Comparison of ENCODE assay signal across 8 mouse cellular contexts in the genomic region with DNA sequence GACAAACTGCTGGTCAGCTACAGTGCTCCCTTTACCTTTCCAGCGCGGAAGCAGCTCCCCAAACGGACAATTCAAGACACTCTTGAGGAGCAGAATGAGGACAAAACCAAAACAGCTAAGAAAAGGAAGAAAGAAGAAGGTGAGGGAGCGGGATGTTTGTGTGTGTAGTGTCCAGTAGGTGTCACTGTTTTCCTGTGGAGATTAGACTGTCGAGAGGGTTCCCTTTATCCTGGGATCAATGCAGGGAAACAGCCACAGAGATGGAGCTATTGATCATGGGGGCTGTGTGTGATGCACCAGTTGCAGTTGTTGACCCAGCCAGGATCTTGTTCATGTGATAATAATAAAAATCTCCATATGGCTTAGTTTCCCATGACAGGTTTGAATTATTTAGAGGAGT. TPM values are rescaled to one million over a fixed set of nuclear protein-coding genes. Genes with fewer than 3 reads are reported as not detected.
DNase-seq lines count a peak whose midpoint lies in the region; ATAC-seq lines count a peak whose summit lies in the region.

No protein-coding gene starts in this region.

- peak; percentile 80 for ATAC-seq in granulocyte monocyte progenitor cell, adult 5-6 weeks (replicated peaks; ENCODE audit: poor library complexity, severe bottlenecking)
- peak; percentile 68 for ATAC-seq in megakaryocyte, adult 5-6 weeks (ENCODE audit: poor library complexity, severe bottlenecking)

- peak; percentile 17 for DNase-seq in adrenal gland, postnatal 14 days
- DNase-seq in adrenal gland, adult 8-10 months, result no peak
- peak; percentile 6 for DNase-seq in lung, postnatal 10 days
- DNase-seq in lung, postnatal 25 days (ENCODE audit: low spot score), result no peak
- DNase-seq in spleen, postnatal 10 days (ENCODE audit: low spot score in 2 of 2), result no peak
- DNase-seq in cerebellum, adult 11-12 months, result no peak

RNA-seq across cellular contexts. Expression of a gene that starts 10.1 kb away (rescaled TPM):
- total RNA-seq in adrenal gland, postnatal 14 days (2021), result 7.4 and 10.0 TPM in 2 replicates
- total RNA-seq in adrenal gland, adult 8-10 months (2022), result 10 to 100 TPM; 12.3 to 19.2 (median 14.8) TPM
- 3.4 and 5.8 TPM in 2 replicates for total RNA-seq in granulocyte monocyte progenitor cell, adult 5-6 weeks (2014; fragmentation: Nextera tagmentation)
- 1.9 and 3.8 TPM in 2 replicates for total RNA-seq in granulocyte monocyte progenitor cell, adult 5-6 weeks (2017)
- total RNA-seq in megakaryocyte, adult 5-6 weeks (2015), result 2.1 and 7.9 TPM in 2 replicates
- total RNA-seq in megakaryocyte, adult 5-6 weeks (2017), result 2.2 and 3.7 TPM in 2 replicates

RNA-seq across cellular contexts. Expression of a gene that starts 11.5 kb away (rescaled TPM):
- 27.4 and 30.2 TPM in 2 replicates for total RNA-seq in adrenal gland, postnatal 14 days (2021)
- total RNA-seq in adrenal gland, adult 8-10 months (2022), result 10 to 100 TPM; 10.5 to 11.8 (median 11.1) TPM
- 152 and 196 TPM in 2 replicates for total RNA-seq in granulocyte monocyte progenitor cell, adult 5-6 weeks (2014; fragmentation: Nextera tagmentation)
- 70.0 and 89.5 TPM in 2 replicates for total RNA-seq in granulocyte monocyte progenitor cell, adult 5-6 weeks (2017)
- total RNA-seq in megakaryocyte, adult 5-6 weeks (2015), result 82.6 and 86.7 TPM in 2 replicates
- total RNA-seq in megakaryocyte, adult 5-6 weeks (2017), result 53.5 and 74.3 TPM in 2 replicates

RNA-seq across cellular contexts. Expression of a gene that starts 35.8 kb away (rescaled TPM):
- total RNA-seq in adrenal gland, postnatal 14 days (2021), result 0.38 and 0.78 TPM in 2 replicates
- under 1 TPM; 0.17 to 0.56 (median 0.22) TPM for total RNA-seq in adrenal gland, adult 8-10 months (2022)
- 2.1 TPM in 1 of 2 replicates, not detected in the other for total RNA-seq in granulocyte monocyte progenitor cell, adult 5-6 weeks (2014; fragmentation: Nextera tagmentation)
- total RNA-seq in granulocyte monocyte progenitor cell, adult 5-6 weeks (2017), result 0.60 TPM in 1 of 2 replicates, not detected in the other
- total RNA-seq in megakaryocyte, adult 5-6 weeks (2015), result 0.34 and 0.62 TPM in 2 replicates
- 0.26 and 1.2 TPM in 2 replicates for total RNA-seq in megakaryocyte, adult 5-6 weeks (2017)

Comparison
In these comparisons a context has a peak if more than half of its experiments do, and no peak if none do; other contexts are left out.
1. DNase-seq: peak in adrenal gland, postnatal 14 days (single experiment) and lung, postnatal 10 days (single experiment); none in adrenal gland, adult 8-10 months (single experiment), lung, postnatal 25 days (single experiment), spleen, postnatal 10 days (0 of 2) and cerebellum, adult 11-12 months (single experiment).